Mouse (Mus musculus) testis, postnatal 14 days (tissue): ENCODE measurements around the gene Vmn1r172.
"Not testable (repeated sequence)": the region's sequence is repeated elsewhere in the genome, so short reads cannot be mapped to it uniquely, and the experiment has no call there.

Experiments
- DNase-seq: peaks from one replicate; pipeline ENCODE4 v3.0.0; 2021; ENCODE audit warnings: low spot score

Vmn1r172 gene

GRCm38 (mm10) chr7:23658016-23658415 is at the start of gene Vmn1r172:
Vmn1r172 (plus strand) TSS chr7:23658316.
- no peak for DNase-seq

GRCm38 (mm10) chr7:23630422-23630821 is 27.7 kb upstream of the Vmn1r172 start, which contains the start of gene Vmn1r171:
Vmn1r171 (plus strand) TSS chr7:23630722.
- DNase-seq, result no peak

GRCm38 (mm10) chr7:23700403-23700802 is 42.3 kb downstream of the Vmn1r172 start, which contains the start of gene Vmn1r173:
Vmn1r173 (plus strand) TSS chr7:23700703.
- not testable (repeated sequence) for DNase-seq
